8 mouse cellular contexts compared by ENCODE assay signal in genomic region chr19:3324931-3325711, GRCm38 (mm10). TPM values are rescaled to one million over a fixed set of nuclear protein-coding genes. Genes with fewer than 3 reads are reported as not detected.
DNase-seq lines count a peak whose midpoint lies in the region; ATAC-seq and TF ChIP-seq lines count a peak whose summit lies in the region.

No protein-coding gene starts in this region.

- H3K9me3 ChIP-seq in limb, embryonic 13.5 days, result no peaks in the 10 kb centered on the region
- no peaks in the 10 kb centered on the region for H3K9me3 ChIP-seq in midbrain, embryonic 15.5 days

- peaks cover 21% of the 10 kb centered on the region for H3K27me3 ChIP-seq in limb, embryonic 13.5 days
- H3K27me3 ChIP-seq in midbrain, embryonic 15.5 days (replicated peaks), result peaks cover 27% of the 10 kb centered on the region
- no peaks in the 10 kb centered on the region for H3K27me3 ChIP-seq in spleen, adult 2 months (ENCODE audit: control insufficient read depth, insufficient read depth, low read length)

- no peaks in the 10 kb centered on the region for H3K36me3 ChIP-seq in limb, embryonic 13.5 days
- no peaks in the 10 kb centered on the region for H3K36me3 ChIP-seq in midbrain, embryonic 15.5 days (replicated peaks)
- H3K36me3 ChIP-seq in spleen, adult 2 months (ENCODE audit: control insufficient read depth, insufficient read depth, low read length), result no peaks in the 10 kb centered on the region

- peak; percentile 38 for DNase-seq in cerebellum, adult 11 months
- DNase-seq in embryo, embryonic 9.5 days (ENCODE audit: extremely low spot score), result peak; percentile 80
- DNase-seq in kidney, adult 11 months, result peak; percentile 94
- DNase-seq in spleen, adult 2 months (ENCODE audit: low read depth in 1 of 2, low spot score in 2 of 2), result peak; percentile 77 to 94

- peak overlapping the region; percentile 67 for H3K9ac ChIP-seq in limb, embryonic 13.5 days
- peak overlapping the region; percentile 30 for H3K9ac ChIP-seq in midbrain, embryonic 15.5 days

- no peak for TF ChIP-seq CTCF in spleen, adult 2 months (IDR thresholded peaks at IDR 0.05; ENCODE audit: extremely low read depth, insufficient read depth, insufficient read length, insufficient replicate concordance)

- under 1% methylated on average over 58 of the region's 59 CpGs for WGBS in limb, embryonic 13.5 days
- under 1% methylated on average over 59 of the region's 59 CpGs for WGBS in midbrain, embryonic 15.5 days
- under 1% methylated on average over 59 of the region's 59 CpGs for WGBS in spleen, adult 2 months

- ATAC-seq in cerebellum, adult (ENCODE audit: insufficient number of reproducible peaks, low FRiP score, low TSS enrichment), result no peak
- peak; percentile 42 for ATAC-seq in granulocyte monocyte progenitor cell, adult 5-6 weeks (replicated peaks; ENCODE audit: poor library complexity, severe bottlenecking)
- peak; percentile 81 for ATAC-seq in limb, embryonic 13.5 days (ENCODE audit: low FRiP score, low read depth)
- ATAC-seq in midbrain, embryonic 15.5 days (replicated peaks), result peak; percentile 76

- peak overlapping the region; percentile 99 for H3K4me2 ChIP-seq in limb, embryonic 13.5 days (replicated peaks)
- peak overlapping the region; percentile 93 for H3K4me2 ChIP-seq in midbrain, embryonic 15.5 days

- H3K4me1 ChIP-seq in limb, embryonic 13.5 days, result peaks cover 42% of the 10 kb centered on the region
- peaks cover 44% of the 10 kb centered on the region for H3K4me1 ChIP-seq in midbrain, embryonic 15.5 days
- H3K4me1 ChIP-seq in spleen, adult 2 months (ENCODE audit: control insufficient read depth, insufficient read depth, insufficient read length), result peaks cover 22% of the 10 kb centered on the region; the same call in 1 of the 2 replicates

- TF ChIP-seq POLR2A in spleen, adult 2 months (IDR thresholded peaks at IDR 0.05; ENCODE audit: low read depth, low read length), result 0 out of 2 replicates have a peak, but pooled peaks have one; percentile 28

- H3K4me3 ChIP-seq in limb, embryonic 13.5 days, result peak overlapping the region; percentile 65
- peak overlapping the region; percentile 46 for H3K4me3 ChIP-seq in midbrain, embryonic 15.5 days
- peak overlapping the region; percentile 89 for H3K4me3 ChIP-seq in spleen, adult 2 months (ENCODE audit: extremely low read depth, insufficient read depth, insufficient read length)

- H3K27ac ChIP-seq in limb, embryonic 13.5 days, result peak overlapping the region; percentile 86
- peak overlapping the region; percentile 85 for H3K27ac ChIP-seq in midbrain, embryonic 15.5 days
- peak overlapping the region; percentile 96 for H3K27ac ChIP-seq in spleen, adult 2 months (ENCODE audit: insufficient read depth, low read length)

RNA-seq across cellular contexts. Expression of gene Cpt1a, which starts 3.0 kb away (rescaled TPM):
- 49.3 and 54.8 TPM in 2 replicates for total RNA-seq in granulocyte monocyte progenitor cell, adult 5-6 weeks (2014; fragmentation: Nextera tagmentation)
- 31.6 and 36.8 TPM in 2 replicates for total RNA-seq in granulocyte monocyte progenitor cell, adult 5-6 weeks (2017)
- polyA plus RNA-seq in limb, embryonic 13.5 days (2015; fragmentation: Nextera tagmentation; extraction: Ambion mirVana), result 13.9 and 16.2 TPM in 2 replicates
- 16.1 TPM in 2 replicates for polyA plus RNA-seq in midbrain, embryonic 15.5 days (2015; fragmentation: Nextera tagmentation; extraction: Ambion mirVana)
- 45.9 and 68.9 TPM in 2 replicates for polyA plus RNA-seq in spleen, adult 2 months (2012; rRNA removed)

RNA-seq across cellular contexts. Expression of gene Ighmbp2, which starts 42.3 kb away (rescaled TPM):
- 2.9 and 6.4 TPM in 2 replicates for total RNA-seq in granulocyte monocyte progenitor cell, adult 5-6 weeks (2014; fragmentation: Nextera tagmentation)
- 4.8 and 6.8 TPM in 2 replicates for total RNA-seq in granulocyte monocyte progenitor cell, adult 5-6 weeks (2017)
- polyA plus RNA-seq in limb, embryonic 13.5 days (2015; fragmentation: Nextera tagmentation; extraction: Ambion mirVana), result 13.1 and 14.0 TPM in 2 replicates
- polyA plus RNA-seq in midbrain, embryonic 15.5 days (2015; fragmentation: Nextera tagmentation; extraction: Ambion mirVana), result 11.3 and 13.3 TPM in 2 replicates
- 6.3 and 7.4 TPM in 2 replicates for polyA plus RNA-seq in spleen, adult 2 months (2012; rRNA removed)

RNA-seq across cellular contexts. Expression of gene Mrpl21, which starts 42.4 kb away (rescaled TPM):
- 72.9 and 97.5 TPM in 2 replicates for total RNA-seq in granulocyte monocyte progenitor cell, adult 5-6 weeks (2014; fragmentation: Nextera tagmentation)
- 91.3 and 123 TPM in 2 replicates for total RNA-seq in granulocyte monocyte progenitor cell, adult 5-6 weeks (2017)
- polyA plus RNA-seq in limb, embryonic 13.5 days (2015; fragmentation: Nextera tagmentation; extraction: Ambion mirVana), result 136 TPM in 2 replicates
- 94.6 and 103 TPM in 2 replicates for polyA plus RNA-seq in midbrain, embryonic 15.5 days (2015; fragmentation: Nextera tagmentation; extraction: Ambion mirVana)
- polyA plus RNA-seq in spleen, adult 2 months (2012; rRNA removed), result 22.6 and 25.6 TPM in 2 replicates

Comparison
In these comparisons a context has a peak if more than half of its experiments do, and no peak if none do; other contexts are left out.
1. DNase-seq: peak in every context shown above with its lines; median percentile 94 in kidney, adult 11 months; 86 in spleen, adult 2 months; 80 in embryo, embryonic 9.5 days; 38 in cerebellum, adult 11 months.